Mouse (Mus musculus) inflammation-experienced regulatory T-cells, adult 16 weeks (primary cell): ENCODE measurements around the gene Sycp2l. TPM values are rescaled to one million over a fixed set of nuclear protein-coding genes. Genes with fewer than 3 reads are reported as not detected.

Experiments
- polyA plus RNA-seq: library from polyadenylated mRNA; unstranded; fragments of 100-300 nt; shearing (Covaris generic); gene quantifications from one replicate; pipeline ENCODE4 v1.2.1, GENCODE M21; 2017

The Sycp2l gene
- 0.32 TPM for polyA plus RNA-seq

DNA sequence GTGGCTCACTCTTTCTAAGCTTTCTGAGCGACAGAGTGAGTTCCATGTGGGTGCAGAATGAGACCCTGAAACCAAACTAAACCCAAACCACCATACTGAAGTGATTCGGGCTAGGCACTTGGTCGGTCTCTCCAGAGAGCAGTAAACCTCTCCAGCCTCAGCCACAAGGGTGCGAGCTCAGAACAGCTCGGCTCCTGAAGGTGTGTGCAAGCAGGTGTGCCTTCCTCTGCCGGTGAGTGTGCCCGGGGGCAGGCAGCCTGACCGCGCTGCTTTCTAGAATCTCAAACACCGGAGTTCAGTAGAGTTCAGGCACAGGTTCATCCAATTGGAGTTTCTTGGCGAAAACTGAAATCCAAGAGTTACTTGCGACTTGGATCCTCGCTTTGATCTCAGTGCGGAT is at the start of gene Sycp2l:
TSS of gene Sycp2l (plus strand) at position 368 of the 400 bp plus-strand sequence.

DNA sequence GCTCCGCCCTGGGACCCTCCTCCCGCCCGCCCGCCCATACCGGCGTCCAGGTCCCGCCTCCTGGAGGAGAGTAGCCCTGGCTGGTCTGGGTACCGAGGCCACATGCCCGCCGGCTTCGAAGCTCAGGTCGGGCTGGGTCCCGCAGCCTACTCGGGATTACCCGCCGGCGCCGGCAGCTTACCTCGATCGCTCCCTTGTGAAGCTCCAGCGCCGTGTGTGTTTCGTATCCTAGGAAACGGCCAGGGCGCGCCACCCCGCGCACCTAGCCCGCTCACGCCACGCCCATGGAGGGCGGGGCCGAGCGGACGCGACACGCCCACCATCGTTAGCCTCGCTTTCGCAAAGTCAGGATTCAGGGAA is 34.7 kb upstream of the Sycp2l start, which contains the start of gene Mak:
TSS of gene Mak (minus strand) at position 286 of the 360 bp plus-strand sequence.

DNA sequence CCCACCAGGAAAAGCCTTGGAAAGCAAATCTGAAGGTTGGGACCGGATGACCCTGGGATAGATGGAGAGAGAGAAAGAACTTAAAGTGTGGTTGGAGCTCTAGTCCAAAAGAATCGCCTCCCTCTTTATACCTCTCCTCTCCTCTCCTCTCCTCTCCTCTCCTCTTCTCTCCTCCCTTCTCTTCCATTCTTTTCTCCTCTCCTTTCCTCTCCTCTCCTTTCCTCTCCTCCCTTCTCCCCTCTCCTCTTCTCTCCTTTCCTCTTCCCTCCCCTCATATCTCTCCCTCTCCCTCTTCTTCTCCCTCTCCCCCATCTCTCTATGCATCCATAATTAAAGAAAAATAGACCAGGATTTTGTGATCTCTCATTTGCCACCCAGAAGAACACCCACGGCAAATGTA is 3.2 kb upstream of the Sycp2l start, which contains the start of gene Gcm2:
TSS of gene Gcm2 (minus strand) at position 101 of the 400 bp plus-strand sequence.

GRCm38 (mm10) chr13:41220304-41220834 is 106.3 kb downstream of the Sycp2l start, which contains the start of gene Elovl2:
Gene Elovl2 (minus strand): TSS chr13:41220405.

Other genes starting within 250 kb of the Sycp2l start
- gene Pak1ip1, start 113.3 kb upstream of the Sycp2l start, polyA plus RNA-seq = 104 TPM
- 195 TPM for gene Tmem14c, start 98.0 kb upstream of the Sycp2l start, polyA plus RNA-seq
- gene Mak, start 34.6 kb upstream of the Sycp2l start, polyA plus RNA-seq = not detected
- not detected for gene Gcm2, start 3.3 kb upstream of the Sycp2l start, polyA plus RNA-seq
- gene Elovl2, start 106.1 kb downstream of the Sycp2l start, polyA plus RNA-seq = not detected
- gene Smim13, start 135.5 kb downstream of the Sycp2l start, polyA plus RNA-seq = 2.3 TPM
- gene Gm17364, start 159.7 kb downstream of the Sycp2l start, polyA plus RNA-seq = not detected